Mouse (Mus musculus) erythroblast, embryonic 14.5 days (primary cell): ENCODE measurements around the gene Ndufa3.

Experiments used
- GATA1 ChIP-seq: IDR thresholded peaks from 2 replicates; pipeline ENCODE4 v1.6.1; 2012; ENCODE audit warnings: low read length, inconsistent platforms, mixed read lengths
- TAL1 ChIP-seq: IDR thresholded peaks from 3 replicates; pipeline ENCODE4 v1.6.1; 2012; ENCODE audit warnings: low read length, inconsistent platforms, mixed read lengths

DNA sequence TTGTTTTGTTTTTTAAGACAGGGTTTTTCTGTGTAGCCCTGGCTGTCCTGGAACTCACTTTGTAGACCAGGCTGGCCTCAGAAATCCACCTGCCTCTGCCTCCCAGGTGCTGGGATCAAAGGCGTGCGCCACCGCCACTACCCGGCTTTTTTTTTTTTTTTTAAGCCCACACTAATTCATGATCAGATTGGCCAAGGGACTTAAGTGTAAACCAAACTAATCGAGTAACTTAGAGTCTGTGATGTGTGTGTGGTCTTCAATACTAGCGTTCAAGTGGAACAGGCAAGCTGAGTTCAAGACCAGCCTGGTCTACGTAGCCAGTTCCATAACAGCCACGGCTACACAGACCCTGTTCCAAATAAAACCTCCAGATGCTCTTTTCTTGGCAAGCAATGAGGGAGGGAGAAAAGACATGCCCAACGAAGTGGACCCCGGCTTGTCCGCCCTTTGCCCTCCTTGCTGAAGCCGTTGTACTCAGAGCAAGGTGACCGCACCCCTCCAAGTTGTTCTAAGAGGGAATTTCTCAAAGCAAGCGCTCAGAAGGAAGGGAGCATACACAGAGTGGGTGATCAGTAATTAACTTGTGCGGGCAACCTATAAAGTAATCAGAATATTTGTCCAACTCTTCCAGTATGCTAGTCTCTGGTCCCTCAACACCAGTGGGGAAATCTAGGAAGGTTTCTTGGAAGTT, 47.5 kb downstream of the Ndufa3 start:
- TF ChIP-seq GATA1 (no peak), TAL1 (no peak)
